Mouse (Mus musculus) testis, postnatal 14 days (tissue): ENCODE data around the gene Sh3tc1.

ENCODE experiments used
- DNase-seq: peaks from one replicate; pipeline ENCODE4 v3.0.0; 2021; ENCODE audit warnings: low spot score

The Sh3tc1 gene

DNA sequence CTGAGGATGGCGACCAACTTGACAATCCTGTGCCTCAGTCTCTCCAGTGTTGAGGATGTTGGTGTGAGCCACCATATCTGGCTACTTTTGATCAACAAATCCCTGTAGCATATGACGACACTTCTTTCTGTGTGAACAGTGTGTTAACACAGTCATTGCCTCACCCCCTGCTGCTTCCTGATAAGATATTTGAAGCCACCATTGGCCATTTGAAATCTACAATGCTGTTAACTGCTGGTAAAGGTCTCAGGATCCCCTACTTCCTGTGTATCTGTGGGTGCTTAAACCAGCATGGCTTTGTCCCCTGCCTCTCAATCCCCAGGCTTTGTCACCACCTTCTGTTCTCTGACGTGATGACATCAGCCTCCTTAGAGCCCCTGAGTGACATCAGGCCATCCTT, 54.7 kb downstream of the Sh3tc1 start:
- DNase-seq = no peak

DNA sequence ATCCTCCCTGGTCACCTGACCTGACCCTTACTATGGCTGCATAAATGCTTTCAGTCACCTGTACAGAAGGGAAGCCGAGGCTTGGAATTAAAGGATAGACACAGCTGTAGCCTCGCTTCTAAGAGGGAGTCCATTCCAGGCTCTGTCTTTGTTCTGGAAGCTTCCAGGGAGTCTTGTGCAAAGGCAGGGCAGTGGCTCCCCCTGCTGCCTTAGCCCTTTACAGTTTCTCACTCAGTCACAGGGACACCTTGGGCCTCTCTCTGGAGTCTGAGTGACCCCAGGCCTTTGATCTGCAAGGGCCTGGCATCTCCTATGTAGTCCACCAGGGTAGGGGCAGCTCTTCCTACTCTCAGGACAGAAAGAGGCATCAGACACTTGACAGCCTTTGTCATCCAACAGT, 58.8 kb downstream of the Sh3tc1 start:
- no peak for DNase-seq

DNA sequence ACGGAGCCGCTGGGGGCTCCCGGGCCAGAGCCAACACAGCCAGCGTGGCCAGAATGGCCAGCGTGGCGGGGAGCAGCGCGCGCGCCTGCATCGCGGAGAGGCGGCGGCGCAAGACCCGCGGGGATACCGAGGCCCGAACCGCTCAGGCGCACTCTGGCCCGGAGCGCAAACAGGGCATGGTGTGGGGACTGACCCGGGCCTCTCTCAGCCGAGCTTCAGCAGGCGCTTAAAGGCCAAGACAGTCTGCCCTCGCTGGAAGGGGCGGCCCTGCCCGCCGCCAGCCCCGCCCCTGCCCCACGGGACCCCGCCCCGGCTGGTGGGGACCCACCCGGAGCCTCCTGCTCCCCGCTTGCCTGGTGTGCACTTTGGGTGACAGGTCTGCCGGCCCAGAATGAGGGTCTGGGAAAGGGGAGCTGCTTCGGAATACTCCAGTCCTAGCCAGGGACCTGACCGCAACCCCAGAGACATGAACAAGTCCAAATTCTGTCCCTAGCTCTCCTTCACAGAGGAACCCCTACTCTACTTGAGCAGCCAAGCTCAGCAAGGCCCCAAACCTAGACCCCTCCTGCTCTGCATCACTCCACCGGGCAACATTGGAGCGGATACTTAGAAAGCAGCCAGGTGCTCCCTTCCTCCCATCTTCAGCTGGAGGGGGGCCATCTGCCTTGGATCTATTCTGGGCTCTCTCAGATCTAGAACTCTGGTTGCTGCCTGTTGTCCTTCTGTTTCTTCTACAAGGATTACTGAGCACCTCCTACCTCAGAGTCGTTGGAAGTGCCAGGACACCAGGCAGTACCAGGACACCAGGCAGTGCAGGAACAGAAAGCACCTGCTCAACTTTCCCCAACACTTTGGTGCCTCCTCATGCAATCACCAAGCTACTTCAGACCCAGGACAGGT, 60.3 kb downstream of the Sh3tc1 start, which contains the start of gene Htra3:
Htra3 (minus strand) TSS at position 527 of the 900 bp plus-strand sequence.
- peak; percentile 20 for DNase-seq

DNA sequence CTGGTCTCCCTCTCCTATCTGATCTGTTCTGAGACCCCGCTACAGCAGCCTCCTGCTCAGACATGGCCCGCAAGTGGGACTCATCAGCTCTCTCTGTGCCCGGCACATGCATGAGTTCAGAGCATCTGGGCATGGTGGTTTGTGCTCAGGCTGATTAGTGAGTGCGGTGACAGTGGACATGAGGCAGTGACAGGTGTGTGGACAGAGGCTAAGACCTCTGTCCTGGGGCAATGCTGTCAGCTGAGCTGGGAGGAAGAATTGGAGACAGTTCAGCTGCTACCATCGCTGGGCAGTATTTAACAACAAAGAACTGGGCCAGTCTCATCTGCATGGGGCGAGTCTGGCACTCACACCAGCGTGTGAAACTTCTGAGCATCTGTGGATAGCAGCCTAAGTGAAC, 62.8 kb downstream of the Sh3tc1 start:
- DNase-seq = no peak

DNA sequence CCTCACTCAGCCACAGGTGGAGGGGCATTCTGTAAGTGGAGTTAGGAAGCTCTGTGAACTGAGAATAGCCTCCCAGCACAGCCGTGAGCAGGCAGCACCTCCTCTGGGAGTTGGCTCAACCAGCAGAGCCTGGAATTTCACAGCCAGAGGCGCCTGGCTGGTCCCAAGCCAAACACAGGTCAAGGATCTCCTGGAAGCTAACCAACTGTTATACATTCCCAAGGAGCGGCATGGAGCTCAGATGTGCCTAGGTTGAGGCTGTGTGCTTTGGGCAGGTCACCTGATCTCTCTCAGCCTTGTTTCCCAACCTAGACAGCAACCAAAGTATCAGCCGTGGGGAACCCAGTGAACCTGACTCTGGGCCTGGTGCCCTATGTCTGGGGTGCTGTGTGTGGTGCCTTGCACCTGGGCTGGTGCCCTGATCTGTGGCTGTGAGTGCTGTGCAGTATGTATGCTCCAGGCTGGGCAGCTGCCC, 65.7 kb downstream of the Sh3tc1 start:
- DNase-seq = no peak

DNA sequence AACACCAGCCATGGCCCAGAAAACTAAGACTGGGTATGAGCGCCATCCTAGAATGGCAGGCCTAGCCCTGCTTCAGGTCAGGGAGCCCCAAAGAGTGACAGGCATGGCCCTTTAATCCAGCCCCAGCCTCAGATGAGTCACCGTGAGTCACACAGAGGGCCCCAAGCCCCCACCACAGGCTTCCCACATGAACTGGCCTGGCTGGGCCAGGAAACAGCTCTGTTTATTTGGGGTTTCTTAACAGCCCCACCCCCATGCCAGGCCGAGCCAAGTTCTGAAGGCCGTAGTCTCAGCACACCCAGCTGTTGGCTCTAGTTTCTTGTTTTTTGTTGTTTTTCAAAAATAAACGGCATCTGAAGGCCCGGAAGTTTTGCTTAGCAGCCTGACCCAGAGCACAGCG, 66.7 kb downstream of the Sh3tc1 start:
- peak; percentile 78 for DNase-seq

DNA sequence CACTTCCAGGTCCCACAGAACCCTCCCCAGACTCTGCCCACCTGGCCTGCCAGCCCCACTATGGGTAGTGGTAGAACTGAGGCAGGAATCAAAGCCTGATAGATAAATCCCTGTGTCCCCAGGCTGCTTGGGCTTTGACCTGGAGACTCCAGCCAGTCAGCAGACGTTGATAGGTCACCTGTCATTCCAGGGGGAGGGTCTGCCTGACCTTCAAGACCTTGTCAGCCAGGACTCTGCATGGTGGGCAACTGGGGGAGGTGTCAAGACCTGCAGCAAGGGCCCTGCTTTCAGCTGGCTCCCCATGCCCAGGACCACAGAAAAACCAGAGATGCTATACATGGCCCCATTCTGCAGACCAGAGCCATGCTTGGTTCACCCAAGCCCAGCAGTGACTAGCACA, 67.2 kb downstream of the Sh3tc1 start:
- DNase-seq = no peak

DNA sequence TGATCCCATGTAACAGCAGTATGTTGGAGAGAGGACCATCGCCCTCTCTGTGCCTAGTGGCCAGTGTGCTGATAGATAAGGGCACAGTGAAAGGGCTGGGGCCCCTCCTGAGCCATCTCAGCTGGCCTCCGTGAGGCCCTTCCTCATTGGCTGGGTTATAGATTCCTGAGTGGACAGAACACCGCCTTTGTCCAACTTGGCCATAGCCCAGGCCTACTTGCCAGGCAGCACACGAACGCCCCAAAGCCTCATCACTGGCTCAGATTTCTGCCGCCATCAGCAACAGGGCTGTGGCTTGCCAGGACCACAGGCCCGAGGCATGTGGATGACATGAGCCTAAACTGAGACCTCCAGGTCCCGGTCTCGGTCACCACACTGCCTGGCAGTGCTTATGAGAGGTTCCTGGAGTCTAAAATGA, 68.3 kb downstream of the Sh3tc1 start:
- peak; percentile 65 for DNase-seq

DNA sequence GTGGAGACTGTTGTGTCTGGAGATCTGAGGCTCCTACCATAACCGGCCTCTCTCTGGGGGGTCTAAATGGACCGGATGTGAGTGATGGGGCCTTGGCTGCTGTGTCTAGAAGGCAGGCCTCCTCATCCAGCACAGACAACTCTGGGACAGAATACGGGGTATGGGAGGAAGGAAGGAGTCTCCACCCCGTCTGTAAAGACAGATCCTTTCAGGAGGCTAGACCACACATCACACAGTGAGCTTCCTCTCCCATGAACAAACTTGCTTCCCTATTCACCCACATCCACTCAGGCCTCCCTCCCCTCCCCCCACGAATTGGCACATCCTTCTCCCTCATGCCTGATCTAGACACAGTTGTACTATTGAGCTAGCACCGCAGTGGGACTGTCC, 69.4 kb downstream of the Sh3tc1 start:
- DNase-seq = no peak

DNA sequence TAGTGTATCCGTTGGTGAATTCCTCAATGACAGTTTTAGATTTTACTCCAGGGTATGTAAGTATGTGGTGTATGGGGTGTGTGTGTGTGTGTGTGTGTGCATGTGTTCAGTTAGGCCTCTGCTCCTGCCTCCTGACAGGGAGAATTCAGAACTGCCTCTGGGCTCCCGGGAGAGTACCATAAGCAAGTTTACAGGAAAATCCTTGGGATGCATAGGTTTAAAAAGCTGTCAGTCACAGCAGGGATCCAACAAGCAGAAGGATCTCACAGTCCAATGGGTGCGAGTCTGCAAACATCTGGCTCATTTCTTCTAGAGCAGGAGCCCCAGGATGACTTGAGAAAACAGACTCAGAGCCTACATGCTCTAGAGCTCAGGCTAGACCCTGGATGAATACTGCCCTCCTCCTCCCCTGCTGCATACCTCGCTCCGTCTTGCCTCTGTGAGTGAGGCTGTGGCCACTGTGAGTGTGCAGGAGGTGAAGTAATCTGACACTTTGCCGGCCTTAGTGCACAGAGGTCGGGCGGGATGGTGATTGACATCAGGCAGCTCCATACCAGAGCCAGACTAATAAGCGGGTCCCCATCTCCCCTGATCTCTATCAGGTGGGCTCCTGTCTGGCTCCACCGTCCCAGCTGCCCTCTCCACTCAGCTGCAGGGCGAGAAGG, 69.9 kb downstream of the Sh3tc1 start:
- no peak for DNase-seq

DNA sequence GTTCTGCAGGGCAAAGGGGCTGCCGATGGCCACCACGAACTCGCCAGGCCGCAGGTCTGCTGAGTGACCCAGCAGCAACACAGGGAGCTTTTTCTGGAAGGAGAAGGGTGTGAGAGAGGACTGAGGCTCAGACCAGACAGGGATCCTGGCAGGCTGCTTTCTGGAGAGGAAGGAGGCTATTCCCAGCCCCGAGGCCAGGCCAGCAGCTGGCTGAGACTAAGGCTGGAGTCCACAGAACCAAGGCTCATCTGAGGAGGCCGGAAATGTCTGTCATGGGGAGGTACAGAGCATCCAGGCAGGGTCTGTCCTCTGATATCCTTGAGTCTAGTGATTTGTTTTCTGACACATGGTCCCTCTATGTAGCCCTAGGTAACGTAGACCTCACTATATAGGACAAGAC, 73.6 kb downstream of the Sh3tc1 start:
- no peak for DNase-seq

DNA sequence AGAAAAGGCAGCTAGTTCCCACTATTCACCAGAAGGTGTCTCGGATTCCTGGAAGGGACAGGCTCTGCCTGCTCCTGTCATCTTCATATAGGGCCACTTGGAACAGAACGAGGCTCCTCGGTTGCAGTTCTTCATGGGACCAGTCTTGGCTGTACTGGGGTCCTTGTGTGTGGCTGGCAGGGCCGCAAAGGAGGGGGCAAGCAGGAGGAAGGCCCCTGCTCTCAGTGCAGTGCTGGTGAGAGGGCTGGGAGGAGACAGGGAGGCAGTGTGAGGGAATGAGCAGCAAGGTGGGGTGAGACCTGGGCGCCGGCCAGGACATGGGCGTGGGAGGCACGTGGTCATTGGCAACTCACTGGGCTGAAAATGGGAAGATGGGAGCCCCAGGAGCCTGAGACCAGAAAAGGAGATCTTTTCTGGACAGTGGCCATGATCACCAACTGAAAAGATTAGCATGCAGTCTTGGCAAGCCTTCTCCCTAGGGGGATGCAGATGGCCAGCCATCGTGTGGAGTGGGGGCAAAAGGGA, 77.7 kb downstream of the Sh3tc1 start:
- no peak for DNase-seq

DNA sequence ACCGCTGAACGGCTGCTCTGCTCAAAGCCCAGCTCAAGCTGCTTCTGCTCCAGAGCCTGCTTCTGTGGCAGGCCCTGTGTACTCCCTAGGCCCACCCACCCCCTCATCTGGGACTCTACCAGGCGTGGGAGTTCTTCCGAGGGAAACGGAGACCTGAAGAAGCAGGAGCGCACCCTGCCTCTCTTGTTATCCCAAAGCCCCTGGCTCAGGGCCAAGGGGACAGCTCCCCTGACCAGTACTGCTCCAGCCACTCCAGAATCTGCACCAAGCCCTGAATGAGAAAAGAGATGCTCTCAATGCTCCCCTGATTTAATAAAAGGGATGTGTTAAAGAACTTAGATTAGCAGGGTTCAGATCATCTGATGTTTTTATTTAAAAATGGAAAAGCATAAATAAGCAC, 78.6 kb downstream of the Sh3tc1 start:
- no peak for DNase-seq

DNA sequence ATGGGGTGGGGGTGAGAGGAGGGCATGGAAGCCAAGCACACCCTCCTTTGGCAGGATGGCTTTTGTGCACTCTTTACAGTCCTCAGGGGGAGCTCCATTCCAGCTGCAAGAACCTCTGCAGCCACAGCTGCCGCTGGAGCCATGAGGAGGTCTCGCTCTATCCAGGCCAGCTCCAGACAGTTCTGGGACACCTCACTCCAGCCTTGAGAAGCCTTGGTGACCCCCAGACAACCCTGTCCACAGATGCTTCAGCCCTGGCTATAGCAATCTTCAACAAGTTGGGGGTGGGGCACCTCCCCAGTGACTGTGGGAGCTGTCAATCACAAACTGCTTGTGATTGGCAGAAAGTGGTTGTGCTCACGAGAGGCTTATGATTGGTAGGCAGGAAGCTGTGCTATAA, 80.3 kb downstream of the Sh3tc1 start:
- no peak for DNase-seq

DNA sequence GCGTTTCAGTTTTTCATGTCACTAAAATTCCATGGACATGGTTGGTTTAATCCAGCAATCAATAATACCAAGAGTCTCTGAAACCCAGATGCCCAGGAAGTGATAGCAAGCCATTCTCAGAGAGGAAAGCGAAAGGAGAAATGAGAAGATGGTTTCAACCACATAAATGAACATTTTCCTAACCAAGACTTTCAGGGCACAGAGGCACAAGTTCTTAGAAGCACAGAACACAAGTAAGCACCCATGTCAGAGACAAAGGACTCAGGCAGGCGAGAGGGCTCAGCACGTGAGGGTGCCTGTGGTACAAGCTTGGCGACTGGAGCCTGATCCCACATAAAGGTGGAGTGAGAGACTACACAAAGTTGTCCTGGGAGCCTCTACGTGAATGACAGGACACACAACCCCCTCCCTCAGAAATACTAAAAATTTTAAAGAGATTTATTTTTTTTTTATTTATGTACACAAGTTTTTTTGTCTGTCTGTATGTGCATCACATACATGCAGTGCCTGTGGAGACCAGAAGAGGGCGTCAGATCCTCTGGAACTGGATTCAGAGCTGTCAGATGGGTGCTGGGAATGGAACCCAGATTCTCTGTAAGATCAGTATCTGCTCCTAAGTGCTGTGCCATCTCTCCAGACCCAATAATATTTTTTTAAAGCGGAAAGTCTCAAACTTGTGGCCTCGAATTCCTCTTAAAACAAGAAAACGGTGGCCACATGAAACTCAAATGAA, 83.9 kb downstream of the Sh3tc1 start:
- DNase-seq = no peak

DNA sequence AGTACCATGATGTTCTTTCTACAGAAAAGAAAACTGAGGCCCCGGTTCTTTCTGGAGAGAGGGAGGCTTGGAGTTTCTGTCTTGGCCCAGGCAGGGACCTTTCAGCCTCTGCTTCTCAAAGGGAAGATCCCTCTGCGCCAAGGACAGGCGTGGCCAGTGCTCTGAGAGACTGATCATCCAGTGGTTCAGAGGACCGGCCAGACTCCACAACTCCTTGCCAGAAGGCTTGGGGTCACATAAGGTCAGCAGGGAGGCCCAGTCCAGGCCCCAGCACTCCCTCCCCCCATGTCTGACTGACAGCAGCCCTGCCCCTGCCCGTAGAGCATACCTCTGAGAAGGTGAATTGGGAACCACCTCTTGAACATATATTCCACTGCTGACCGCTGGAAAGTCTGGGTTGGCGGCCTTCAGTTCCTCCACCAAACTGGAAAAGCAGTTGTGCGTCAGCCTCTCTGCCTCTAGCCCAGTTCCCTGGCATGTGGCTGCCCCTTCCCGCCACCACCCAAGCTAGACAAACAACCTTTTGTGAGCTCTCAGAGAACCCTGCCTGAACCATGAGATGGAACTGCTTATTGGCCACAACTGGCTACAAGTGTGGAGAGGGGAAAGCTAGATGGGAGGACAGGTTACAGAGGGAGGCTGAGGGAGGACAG, 85.9 kb downstream of the Sh3tc1 start:
- DNase-seq = peak; percentile 52

DNA sequence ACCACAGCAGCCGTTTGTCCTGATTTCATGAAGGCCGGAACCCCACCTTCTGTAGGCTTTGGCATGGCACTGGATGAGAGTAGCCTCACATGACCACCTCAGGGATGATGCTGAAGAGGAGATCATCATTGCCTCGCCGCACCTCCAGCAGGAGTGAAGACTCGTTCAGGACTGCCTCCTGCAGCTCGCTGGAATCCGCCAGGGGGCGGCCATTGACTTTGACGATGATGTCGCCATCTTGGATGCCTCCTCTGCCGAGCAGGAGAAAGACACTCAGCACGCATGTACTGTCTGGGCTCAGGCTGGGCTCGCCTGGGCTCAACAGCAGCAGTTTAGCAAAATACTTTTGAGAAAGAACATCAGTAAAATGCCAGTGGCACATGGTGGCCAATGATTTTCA, 86.9 kb downstream of the Sh3tc1 start:
- no peak for DNase-seq

DNA sequence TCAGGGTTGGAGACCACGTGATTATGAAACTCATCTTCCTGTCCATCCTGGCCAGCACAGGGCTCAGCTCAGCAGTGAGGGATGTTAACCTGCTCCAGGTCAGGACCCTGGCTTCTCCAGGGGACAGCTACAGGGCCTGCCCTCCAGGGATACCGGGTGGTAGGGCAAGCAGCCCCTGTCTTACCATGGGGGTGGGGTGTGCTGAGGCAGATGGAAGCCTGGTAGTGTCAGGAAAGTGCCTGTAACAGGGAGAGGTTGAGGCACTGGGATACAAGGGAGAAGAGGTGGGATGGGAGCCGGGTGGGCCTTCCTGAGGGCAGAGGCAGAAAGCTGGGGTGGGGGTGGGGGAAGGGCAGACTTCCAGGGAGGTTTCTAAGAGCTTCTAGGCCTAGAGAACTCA, 87.5 kb downstream of the Sh3tc1 start:
- DNase-seq = no peak

DNA sequence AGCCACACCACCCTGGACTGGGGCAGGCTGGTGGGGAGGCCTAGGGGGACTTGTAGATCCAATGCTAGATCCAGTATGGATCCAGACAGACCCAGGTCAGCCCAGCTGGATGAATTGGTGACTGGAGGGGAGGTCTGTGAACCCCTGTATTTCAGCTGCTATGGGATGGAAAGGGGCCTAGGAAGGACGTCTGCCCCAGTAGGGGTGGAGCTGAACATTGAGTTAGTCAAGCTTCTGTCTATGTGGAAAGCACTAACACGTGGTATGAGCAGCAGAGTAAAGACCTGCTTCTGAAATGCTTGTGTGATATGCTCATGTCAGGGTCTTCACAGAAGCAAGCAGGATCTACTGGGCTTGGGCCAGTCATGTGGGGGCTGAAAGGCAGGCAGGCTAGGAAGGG, 91.6 kb downstream of the Sh3tc1 start:
- DNase-seq = no peak

DNA sequence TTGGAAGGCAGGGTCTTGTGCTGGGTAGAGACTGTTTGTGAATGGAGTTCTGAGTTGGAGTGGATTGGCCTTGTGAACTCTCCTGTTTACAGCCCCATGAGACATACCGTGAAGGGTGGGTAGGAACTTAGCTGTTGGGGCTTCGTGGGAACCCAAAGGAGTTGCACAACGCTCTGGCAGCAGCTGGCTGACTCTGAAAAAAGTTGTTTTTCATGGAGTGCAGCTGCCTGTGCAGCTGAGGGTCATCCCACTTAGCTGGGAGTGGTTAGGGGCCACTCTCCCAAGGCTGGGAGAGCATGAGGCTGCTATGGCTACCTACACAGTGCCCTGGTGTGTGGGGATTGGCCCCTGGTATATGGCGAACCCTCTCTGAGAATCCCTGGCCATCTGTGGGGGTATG, 92.2 kb downstream of the Sh3tc1 start:
- DNase-seq = peak; percentile 49
